Mouse (Mus musculus) thymus, postnatal 36 days (tissue): ENCODE data around the gene Eno3.

Experiments used
- DNase-seq, 2 experiments: peaks; one replicate each; pipeline ENCODE4 v3.0.0; 2022; ENCODE audit warnings: mixed read lengths in 2 of 2

Eno3 gene

GRCm38 (mm10) chr11:70657991-70658390, 989 bp downstream of the Eno3 start:
- no peak for DNase-seq

- peak in 1 of 2 experiments; percentile 11 for DNase-seq
These were observed 1.5 kb downstream of the Eno3 start for GRCm38 (mm10) chr11:70658521-70658920.

GRCm38 (mm10) chr11:70658942-70659341, 1.9 kb downstream of the Eno3 start:
- DNase-seq: peak in 1 of 2 experiments; percentile 10

GRCm38 (mm10) chr11:70660571-70660970, 3.6 kb downstream of the Eno3 start:
- DNase-seq: no peak

- no peak for DNase-seq
These were observed 6.1 kb downstream of the Eno3 start for GRCm38 (mm10) chr11:70663101-70663500.

- DNase-seq: no peak
These were observed 7.0 kb downstream of the Eno3 start for GRCm38 (mm10) chr11:70663957-70664356.

GRCm38 (mm10) chr11:70664741-70665140, 7.7 kb downstream of the Eno3 start:
- no peak for DNase-seq

GRCm38 (mm10) chr11:70666687-70667086, 9.7 kb downstream of the Eno3 start:
- no peak for DNase-seq

GRCm38 (mm10) chr11:70667271-70668150, 10.5 kb downstream of the Eno3 start:
- DNase-seq: no peak

GRCm38 (mm10) chr11:70668335-70668770, 11.4 kb downstream of the Eno3 start:
- DNase-seq: no peak

GRCm38 (mm10) chr11:70668771-70669505, 11.9 kb downstream of the Eno3 start, which contains the start of gene Spag7:
TSS of gene Spag7 (minus strand) at chr11:70669416.
- peak; percentile 96 for DNase-seq

GRCm38 (mm10) chr11:70669582-70670345, 12.8 kb downstream of the Eno3 start:
- DNase-seq: peak; percentile 92 to 93

- DNase-seq: peak in 1 of 2 experiments; percentile 46
These were observed 13.5 kb downstream of the Eno3 start for GRCm38 (mm10) chr11:70670483-70670882.

- no peak for DNase-seq
These were observed 14.5 kb downstream of the Eno3 start for GRCm38 (mm10) chr11:70671333-70672047.

GRCm38 (mm10) chr11:70674014-70674413, 17.0 kb downstream of the Eno3 start:
- DNase-seq: no peak

- no peak for DNase-seq
These were observed 17.5 kb downstream of the Eno3 start for GRCm38 (mm10) chr11:70674501-70674900.

- no peak for DNase-seq
These were observed 21.1 kb downstream of the Eno3 start for GRCm38 (mm10) chr11:70678092-70678491.

GRCm38 (mm10) chr11:70678576-70678975, 21.6 kb downstream of the Eno3 start:
- no peak for DNase-seq

GRCm38 (mm10) chr11:70679361-70679760, 22.4 kb downstream of the Eno3 start:
- DNase-seq: no peak

GRCm38 (mm10) chr11:70679894-70680293, 22.9 kb downstream of the Eno3 start:
- DNase-seq: no peak

GRCm38 (mm10) chr11:70681170-70681569, 24.2 kb downstream of the Eno3 start:
- no peak for DNase-seq

GRCm38 (mm10) chr11:70681897-70682581, 25.0 kb downstream of the Eno3 start:
- DNase-seq: no peak
